Comparison of ENCODE assay signal across 8 mouse cellular contexts in the genomic region with DNA sequence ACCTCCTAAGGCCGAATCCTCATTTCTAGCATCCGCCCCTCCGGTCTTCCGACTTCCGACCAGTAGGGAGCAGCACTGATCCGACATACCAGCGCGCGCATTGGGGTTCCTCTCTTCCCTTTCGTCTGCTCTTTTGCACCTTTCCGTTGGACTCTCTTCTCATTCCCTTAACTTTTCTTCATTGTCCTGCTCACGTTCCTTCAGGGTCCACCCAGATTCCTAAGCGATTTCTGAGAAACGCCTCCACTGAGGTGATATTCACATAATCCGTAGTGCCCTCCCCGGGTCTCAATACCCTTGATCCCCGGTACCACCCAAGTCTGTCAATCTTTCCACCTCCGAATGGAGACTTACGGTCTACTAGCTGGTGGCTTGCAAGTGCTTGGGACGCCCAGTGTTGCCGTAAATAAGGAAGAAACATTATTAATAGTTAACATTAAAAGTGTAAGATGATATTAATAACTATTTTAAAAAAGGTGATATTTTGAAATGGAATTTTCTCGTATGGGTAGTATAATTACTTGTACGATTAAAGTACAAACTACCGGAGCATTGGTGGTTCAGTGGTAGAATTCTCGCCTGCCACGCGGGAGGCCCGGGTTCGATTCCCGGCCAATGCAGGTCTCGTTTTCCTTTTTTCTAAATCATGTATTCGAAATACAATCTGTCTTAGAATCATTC. TPM values are rescaled to one million over a fixed set of nuclear protein-coding genes. Genes with fewer than 3 reads are reported as not detected.
DNase-seq lines count a peak whose midpoint lies in the region; ATAC-seq and TF ChIP-seq lines count a peak whose summit lies in the region.

No protein-coding gene starts in this region.

- H3K36me3 ChIP-seq in heart, embryonic 13.5 days: no peaks in the 10 kb centered on the region
- H3K36me3 ChIP-seq in kidney, postnatal 0 days (ENCODE audit: insufficient read depth, low read length): no peaks in the 10 kb centered on the region
- no peaks in the 10 kb centered on the region for H3K36me3 ChIP-seq in liver, adult 2 months (ENCODE audit: control insufficient read depth, insufficient read depth, low read length)

- H3K27ac ChIP-seq in brown adipose tissue, adult 24 weeks (replicated peaks; ENCODE audit: low read depth, low read length): peak overlapping the region; percentile 81
- peak overlapping the region; percentile 89 for H3K27ac ChIP-seq in heart, embryonic 13.5 days (replicated peaks)
- H3K27ac ChIP-seq in kidney, postnatal 0 days: peak overlapping the region; percentile 81
- H3K27ac ChIP-seq in liver, adult 2 months (replicated peaks; ENCODE audit: insufficient read depth, low read depth, low read length): peak overlapping the region; percentile 58

- peak; percentile 91 for TF ChIP-seq CTCF in kidney, postnatal 0 days (IDR thresholded peaks at IDR 0.05; ENCODE audit: low read depth)
- peak; percentile 87 for TF ChIP-seq CTCF in liver, adult 2 months (IDR thresholded peaks at IDR 0.05; ENCODE audit: low read depth, low read length)

- no peaks in the 10 kb centered on the region for H3K79me2 ChIP-seq in liver, adult 2 months (ENCODE audit: control insufficient read depth, insufficient read depth, low read length)

- no peaks in the 10 kb centered on the region for H3K27me3 ChIP-seq in heart, embryonic 13.5 days (replicated peaks)
- H3K27me3 ChIP-seq in kidney, postnatal 0 days (ENCODE audit: insufficient read depth, low read length): no peaks in the 10 kb centered on the region
- no peaks in the 10 kb centered on the region; the same call in 1 of the 2 replicates for H3K27me3 ChIP-seq in liver, adult 2 months (ENCODE audit: control insufficient read depth, insufficient read depth, low read length)

- H3K9ac ChIP-seq in heart, embryonic 13.5 days: peak overlapping the region; percentile 83
- peak overlapping the region; percentile 54 for H3K9ac ChIP-seq in kidney, postnatal 0 days (ENCODE audit: low read depth, low read length)
- peak overlapping the region; percentile 66 for H3K9ac ChIP-seq in liver, adult 2 months (ENCODE audit: low read depth, low read length)

- DNase-seq in CD4-positive helper T cell, adult 2 months (ENCODE audit: low read depth, low spot score): peak; percentile 88
- DNase-seq in kidney, postnatal 0 days (ENCODE audit: low spot score): peak; percentile 96
- peak; percentile 72 for DNase-seq in liver, adult 2 months (ENCODE audit: extremely low read depth, low read depth, low spot score)
- peak; percentile 81 to 88 for DNase-seq in spleen, postnatal 36 days (ENCODE audit: low spot score in 2 of 2)

- H3K4me1 ChIP-seq in brown adipose tissue, adult 24 weeks (ENCODE audit: control insufficient read depth, insufficient read depth, insufficient read length, low read length): peaks cover under 1% of the 10 kb centered on the region; the same call in 1 of the 2 replicates
- H3K4me1 ChIP-seq in heart, embryonic 13.5 days: peaks cover 12% of the 10 kb centered on the region
- peaks cover 3% of the 10 kb centered on the region; the same call in 1 of the 2 replicates for H3K4me1 ChIP-seq in kidney, postnatal 0 days (replicated peaks; ENCODE audit: insufficient read depth, low read length)
- peaks cover under 1% of the 10 kb centered on the region; the same call in 1 of the 2 replicates for H3K4me1 ChIP-seq in liver, adult 2 months (ENCODE audit: control insufficient read depth, insufficient read depth, low read length)

- TF ChIP-seq POLR2A in liver, adult 2 months (IDR thresholded peaks at IDR 0.05; ENCODE audit: extremely low read depth, insufficient read depth, low read length): no peak

- peak overlapping the region; percentile 83 for H3K4me3 ChIP-seq in brown adipose tissue, adult 24 weeks (ENCODE audit: insufficient read depth, low read depth, low read length)
- H3K4me3 ChIP-seq in heart, embryonic 13.5 days: peak overlapping the region; percentile 76
- H3K4me3 ChIP-seq in kidney, postnatal 0 days (replicated peaks; ENCODE audit: low read depth, low read length): peak overlapping the region; percentile 75
- peak overlapping the region; percentile 66 for H3K4me3 ChIP-seq in liver, adult 2 months (ENCODE audit: insufficient read depth, low read depth, low read length)

- H3K4me2 ChIP-seq in heart, embryonic 13.5 days: peak overlapping the region; percentile 79
- H3K4me2 ChIP-seq in kidney, postnatal 0 days (ENCODE audit: low read length): peak overlapping the region; percentile 78

- ATAC-seq in erythroid progenitor cell, adult 5-6 weeks (replicated peaks; ENCODE audit: low FRiP score, poor library complexity, severe bottlenecking): peak; percentile 89
- peak; percentile 64 for ATAC-seq in heart, embryonic 13.5 days (ENCODE audit: extremely low read depth, insufficient number of reproducible peaks, low FRiP score, low TSS enrichment)
- peak; percentile 78 for ATAC-seq in kidney, postnatal 0 days (replicated peaks; ENCODE audit: low FRiP score, low read depth)
- peak; percentile 79 for ATAC-seq in monocyte, adult 5-6 weeks (replicated peaks; ENCODE audit: insufficient number of reproducible peaks, low FRiP score, low TSS enrichment, poor library complexity, severe bottlenecking)

- no peaks in the 10 kb centered on the region for H3K9me3 ChIP-seq in heart, embryonic 13.5 days
- H3K9me3 ChIP-seq in kidney, postnatal 0 days (replicated peaks; ENCODE audit: low read length): no peaks in the 10 kb centered on the region

- under 1% methylated on average over 32 of the region's 32 CpGs for WGBS in heart, embryonic 13.5 days
- WGBS in kidney, postnatal 0 days: under 1% methylated on average over 32 of the region's 32 CpGs
- WGBS in liver, adult 2 months: under 1% methylated on average over 32 of the region's 32 CpGs

RNA-seq across cellular contexts. Expression of a gene that starts 5.8 kb away (rescaled TPM):
- not detected in 2 replicates for polyA plus RNA-seq in brown adipose tissue, adult 24 weeks (2012; ENCODE audit: insufficient read depth, insufficient read length, missing spikeins)
- 989 and 1,130 TPM in 2 replicates for total RNA-seq in erythroid progenitor cell, adult 5-6 weeks (2015; ENCODE audit: low replicate concordance)
- total RNA-seq in erythroid progenitor cell, adult 5-6 weeks (2017; ENCODE audit: low replicate concordance): 1,595 and 2,060 TPM in 2 replicates
- polyA plus RNA-seq in heart, embryonic 13.5 days (2015; fragmentation: Nextera tagmentation; extraction: Ambion mirVana): 1.9 TPM in 1 of 2 replicates, not detected in the other
- 2.1 and 3.7 TPM in 2 replicates for polyA plus RNA-seq in kidney, postnatal 0 days (2015; fragmentation: Nextera tagmentation; extraction: Ambion mirVana)
- total RNA-seq in liver, adult 2 months (2014; rRNA removed): 1.4 and 1.5 TPM in 2 replicates
- polyA plus RNA-seq in liver, adult 2 months (2012; rRNA removed): 0.90 TPM in 1 of 2 replicates, not detected in the other
- total RNA-seq in monocyte, adult 5-6 weeks (2017): 7.1 to 7.9 TPM in 2 of 3 replicates, not detected in the other

RNA-seq across cellular contexts. Expression of a gene that starts 6.1 kb away (rescaled TPM):
- not detected in 2 replicates for polyA plus RNA-seq in brown adipose tissue, adult 24 weeks (2012; ENCODE audit: insufficient read depth, insufficient read length, missing spikeins)
- 22.6 and 24.1 TPM in 2 replicates for total RNA-seq in erythroid progenitor cell, adult 5-6 weeks (2015; ENCODE audit: low replicate concordance)
- 2,450 and 5,888 TPM in 2 replicates for total RNA-seq in erythroid progenitor cell, adult 5-6 weeks (2017; ENCODE audit: low replicate concordance)
- polyA plus RNA-seq in heart, embryonic 13.5 days (2015; fragmentation: Nextera tagmentation; extraction: Ambion mirVana): 9.8 and 10.5 TPM in 2 replicates
- polyA plus RNA-seq in kidney, postnatal 0 days (2015; fragmentation: Nextera tagmentation; extraction: Ambion mirVana): 21.2 and 27.1 TPM in 2 replicates
- total RNA-seq in liver, adult 2 months (2014; rRNA removed): 8.9 and 10.2 TPM in 2 replicates
- 0.64 and 1.6 TPM in 2 replicates for polyA plus RNA-seq in liver, adult 2 months (2012; rRNA removed)
- 159 to 372 TPM (median 273 TPM) in 3 replicates for total RNA-seq in monocyte, adult 5-6 weeks (2017)

RNA-seq across cellular contexts. Expression of a gene that starts 7.3 kb away (rescaled TPM):
- not detected in 2 replicates for polyA plus RNA-seq in brown adipose tissue, adult 24 weeks (2012; ENCODE audit: insufficient read depth, insufficient read length, missing spikeins)
- 64.9 and 143 TPM in 2 replicates for total RNA-seq in erythroid progenitor cell, adult 5-6 weeks (2015; ENCODE audit: low replicate concordance)
- 379 and 793 TPM in 2 replicates for total RNA-seq in erythroid progenitor cell, adult 5-6 weeks (2017; ENCODE audit: low replicate concordance)
- 0.62 and 2.3 TPM in 2 replicates for polyA plus RNA-seq in heart, embryonic 13.5 days (2015; fragmentation: Nextera tagmentation; extraction: Ambion mirVana)
- polyA plus RNA-seq in kidney, postnatal 0 days (2015; fragmentation: Nextera tagmentation; extraction: Ambion mirVana): 5.6 and 7.2 TPM in 2 replicates
- total RNA-seq in liver, adult 2 months (2014; rRNA removed): 24.2 and 48.6 TPM in 2 replicates
- polyA plus RNA-seq in liver, adult 2 months (2012; rRNA removed): 1.8 TPM in 1 of 2 replicates, not detected in the other
- 7.2 to 20.1 TPM (median 13.0 TPM) in 3 replicates for total RNA-seq in monocyte, adult 5-6 weeks (2017)

RNA-seq across cellular contexts. Expression of a gene that starts 11.7 kb away (rescaled TPM):
- not detected in 2 replicates for polyA plus RNA-seq in brown adipose tissue, adult 24 weeks (2012; ENCODE audit: insufficient read depth, insufficient read length, missing spikeins)
- 396 and 580 TPM in 2 replicates for total RNA-seq in erythroid progenitor cell, adult 5-6 weeks (2015; ENCODE audit: low replicate concordance)
- total RNA-seq in erythroid progenitor cell, adult 5-6 weeks (2017; ENCODE audit: low replicate concordance): 1,330 and 1,438 TPM in 2 replicates
- polyA plus RNA-seq in heart, embryonic 13.5 days (2015; fragmentation: Nextera tagmentation; extraction: Ambion mirVana): 1.5 TPM in 2 replicates
- 2.1 and 2.4 TPM in 2 replicates for polyA plus RNA-seq in kidney, postnatal 0 days (2015; fragmentation: Nextera tagmentation; extraction: Ambion mirVana)
- 2.8 and 7.2 TPM in 2 replicates for total RNA-seq in liver, adult 2 months (2014; rRNA removed)
- polyA plus RNA-seq in liver, adult 2 months (2012; rRNA removed): not detected in 2 replicates
- 4.9 to 12.8 TPM (median 8.3 TPM) in 3 replicates for total RNA-seq in monocyte, adult 5-6 weeks (2017)

RNA-seq across cellular contexts. Expression of a gene that starts 12.3 kb away (rescaled TPM):
- polyA plus RNA-seq in brown adipose tissue, adult 24 weeks (2012; ENCODE audit: insufficient read depth, insufficient read length, missing spikeins): not detected in 2 replicates
- total RNA-seq in erythroid progenitor cell, adult 5-6 weeks (2015; ENCODE audit: low replicate concordance): not detected in 2 replicates
- total RNA-seq in erythroid progenitor cell, adult 5-6 weeks (2017; ENCODE audit: low replicate concordance): not detected in 2 replicates
- polyA plus RNA-seq in heart, embryonic 13.5 days (2015; fragmentation: Nextera tagmentation; extraction: Ambion mirVana): not detected in 2 replicates
- polyA plus RNA-seq in kidney, postnatal 0 days (2015; fragmentation: Nextera tagmentation; extraction: Ambion mirVana): not detected in 2 replicates
- not detected in 2 replicates for total RNA-seq in liver, adult 2 months (2014; rRNA removed)
- polyA plus RNA-seq in liver, adult 2 months (2012; rRNA removed): not detected in 2 replicates
- not detected in 3 replicates for total RNA-seq in monocyte, adult 5-6 weeks (2017)

Comparison
In these comparisons a context has a peak if more than half of its experiments do, and no peak if none do; other contexts are left out.
1. Peak in every context shown above with its lines: DNase-seq, ATAC-seq, H3K4me3 ChIP-seq and H3K27ac ChIP-seq.